Mouse (Mus musculus): Measurements from ENCODE around the gene Cyct. TPM values are rescaled to one million over a fixed set of nuclear protein-coding genes. Genes with fewer than 3 reads are reported as not detected.
A peak's percentile ranks its signal among the peaks of the same experiment; 100 is the strongest.

Cyct gene
- polyA plus RNA-seq, 1 experiment from 2014 or later = not detected

- Histone ChIP-seq H3K9me3 (replicated peaks) (no peaks in the 10 kb centered on the region), H3K4me3 (no peak overlapping the region), H3K27me3 (ENCODE audit: low read depth, poor library complexity, severe bottlenecking) (no peaks in the 10 kb centered on the region), H3K4me1 (0 out of 2 replicates have a peak, but pooled peaks cover 3% of the 10 kb centered on the region), H3K36me3 (no peaks in the 10 kb centered on the region), H3K27ac (no peak overlapping the region)
- no peak for DNase-seq (ENCODE audit: low spot score)
- WGBS = 93% methylated on average over 3 of the region's 3 CpGs
These were observed 34.1 kb downstream of the Cyct start for GRCm38 (mm10) chr2:76326161-76326560.

- Histone ChIP-seq H3K27me3 (ENCODE audit: low read depth, poor library complexity, severe bottlenecking) (no peaks in the 10 kb centered on the region), H3K9me3 (replicated peaks) (no peaks in the 10 kb centered on the region), H3K4me3 (no peak overlapping the region), H3K27ac (no peak overlapping the region), H3K36me3 (no peaks in the 10 kb centered on the region), H3K4me1 (peaks cover 10% of the 10 kb centered on the region; the same call in 1 of the 2 replicates)
- WGBS = 91% methylated on average over 5 of the region's 5 CpGs
- no peak for DNase-seq (ENCODE audit: low spot score)
These were observed 35.8 kb downstream of the Cyct start for GRCm38 (mm10) chr2:76324463-76324862.

GRCm38 (mm10) chr2:76323185-76323875, 36.9 kb downstream of the Cyct start:
- H3K9me3 ChIP-seq (replicated peaks) = no peaks in the 10 kb centered on the region
- H3K36me3 ChIP-seq = no peaks in the 10 kb centered on the region
- peaks cover 7% of the 10 kb centered on the region; the same call in 1 of the 2 replicates for H3K4me1 ChIP-seq
- 88% methylated on average over 21 of the region's 21 CpGs for WGBS
- no peaks in the 10 kb centered on the region for H3K27me3 ChIP-seq (ENCODE audit: low read depth, poor library complexity, severe bottlenecking)
- peak; percentile 25 for DNase-seq (ENCODE audit: low spot score)
- H3K27ac ChIP-seq = no peak overlapping the region
- no peak overlapping the region for H3K4me3 ChIP-seq

DNA sequence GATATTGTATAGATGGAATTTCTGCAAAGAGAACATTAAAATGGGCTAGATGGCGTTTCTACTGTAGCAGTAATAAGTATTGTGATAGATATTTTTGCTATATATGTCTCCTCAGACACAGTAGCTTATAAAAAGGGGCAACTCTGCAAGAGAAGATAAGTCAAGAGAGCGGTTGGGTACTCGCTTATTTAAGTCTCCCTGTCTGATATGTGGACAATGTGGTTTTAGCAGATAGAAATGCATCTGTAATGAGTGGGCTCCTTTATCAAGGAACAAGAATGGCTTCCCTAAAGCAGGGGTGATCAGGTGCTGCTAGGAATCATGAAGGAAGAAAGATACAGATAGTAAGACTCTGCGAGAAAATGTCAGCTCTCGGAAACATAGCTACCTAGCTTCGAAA, 39.9 kb downstream of the Cyct start:
- Histone ChIP-seq H3K27me3 (ENCODE audit: low read depth, poor library complexity, severe bottlenecking) (no peaks in the 10 kb centered on the region), H3K36me3 (no peaks in the 10 kb centered on the region), H3K4me3 (no peak overlapping the region), H3K4me1 (peaks cover 7% of the 10 kb centered on the region; the same call in 1 of the 2 replicates), H3K9me3 (replicated peaks) (no peaks in the 10 kb centered on the region), H3K27ac (no peak overlapping the region)
- WGBS = 89% methylated on average over 6 of the region's 6 CpGs
- DNase-seq (ENCODE audit: low spot score) = no peak

DNA sequence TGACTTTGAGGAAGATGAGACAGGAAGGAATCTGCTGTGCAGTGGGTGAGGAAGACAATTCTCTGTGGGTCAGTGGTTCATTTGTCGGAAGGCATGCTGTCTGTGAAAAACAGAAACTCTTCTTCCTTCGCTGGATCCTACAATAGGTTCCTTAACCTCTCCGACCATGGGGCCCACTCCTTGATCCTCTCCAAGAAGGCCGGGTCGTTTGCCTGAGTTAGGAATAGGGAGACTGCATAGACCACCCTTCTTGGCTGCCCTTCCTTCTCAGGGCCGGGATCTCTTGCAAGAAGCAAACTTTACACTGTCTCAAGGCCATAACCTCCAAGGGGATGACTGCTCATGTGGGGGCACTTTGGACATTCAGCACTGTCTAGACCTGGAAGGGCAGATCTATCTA, 41.0 kb downstream of the Cyct start:
- H3K36me3 ChIP-seq = no peaks in the 10 kb centered on the region

More for the DNA sequence above, 41.0 kb downstream of the Cyct start:
- H3K4me1 ChIP-seq = peaks cover 7% of the 10 kb centered on the region; the same call in 1 of the 2 replicates
- 89% methylated on average over 6 of the region's 6 CpGs for WGBS
- H3K27me3 ChIP-seq (ENCODE audit: low read depth, poor library complexity, severe bottlenecking) = no peaks in the 10 kb centered on the region
- H3K9me3 ChIP-seq (replicated peaks) = no peaks in the 10 kb centered on the region
- no peak overlapping the region for H3K27ac ChIP-seq
- no peak overlapping the region for H3K4me3 ChIP-seq
- no peak for DNase-seq (ENCODE audit: low spot score)

Small RNAs within 50 kb of the gene (microRNA-seq; reads per million reads assigned to microRNA genes)
- not detected for gene Gm44337

Other genes with a start within 250 kb of the Cyct start
- 0.11 and 0.25 TPM in 2 replicates for gene Pde11a, start 21.7 kb downstream of the Cyct start, polyA plus RNA-seq (2016; fragmentation: Nextera tagmentation; extraction: Ambion mirVana)
- 13.8 and 14.2 TPM in 2 replicates for gene Rbm45, start 9.5 kb upstream of the Cyct start, polyA plus RNA-seq (2016; fragmentation: Nextera tagmentation; extraction: Ambion mirVana)
- gene Osbpl6, start 46.1 kb upstream of the Cyct start, polyA plus RNA-seq (2016; fragmentation: Nextera tagmentation; extraction: Ambion mirVana) = 19.2 and 19.3 TPM in 2 replicates

Measured in limb, embryonic 10.5 days (tissue).